Mouse (Mus musculus): Measurements from ENCODE around the gene Minpp1. TPM values are rescaled to one million over a fixed set of nuclear protein-coding genes. Genes with fewer than 3 reads are reported as not detected.

Minpp1 gene
- polyA plus RNA-seq, 1 experiment from 2014 or later = 68.9 TPM

DNA sequence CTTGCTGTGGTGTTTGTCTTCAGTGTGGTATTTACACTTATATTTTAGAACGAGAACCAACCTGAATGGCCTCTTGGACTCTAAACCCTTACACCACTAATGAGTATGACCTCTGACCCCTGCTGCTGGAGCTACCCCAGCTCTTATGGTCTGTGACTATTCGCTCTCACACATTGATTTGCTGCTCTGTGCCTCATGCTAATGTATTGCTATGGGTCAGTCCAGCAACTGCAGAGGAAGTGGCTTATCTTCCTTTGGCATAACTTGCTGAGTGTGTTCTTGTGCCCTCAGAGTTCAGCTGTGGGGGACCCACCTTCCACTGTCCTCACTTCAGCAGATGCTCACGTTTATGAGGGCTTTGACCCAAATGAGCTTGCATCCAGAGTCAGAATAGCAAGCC lies 24.7 kb downstream of the Minpp1 start:
- ATAC-seq (ENCODE audit: low FRiP score) (no peak), DNase-seq (ENCODE audit: low spot score, missing footprints) (no peak)
- Histone ChIP-seq H3K9ac (ENCODE audit: low read length) (no peak overlapping the region), H3K4me3 (ENCODE audit: low read depth, low read length) (no peak overlapping the region), H3K4me1 (ENCODE audit: control insufficient read depth, insufficient read depth, low read length) (no peaks in the 10 kb centered on the region), H3K4me2 (no peak overlapping the region), H3K36me3 (ENCODE audit: control insufficient read depth, insufficient read depth, low read length) (peaks cover 12% of the 10 kb centered on the region), H3K27ac (ENCODE audit: low read depth, low read length) (no peak overlapping the region), H3K9me3 (ENCODE audit: control insufficient read depth, low read length) (peaks cover 4% of the 10 kb centered on the region), H3K27me3 (ENCODE audit: control insufficient read depth, insufficient read depth, low read length) (no peaks in the 10 kb centered on the region)
- 87% methylated on average over 3 of the region's 3 CpGs for WGBS

DNA sequence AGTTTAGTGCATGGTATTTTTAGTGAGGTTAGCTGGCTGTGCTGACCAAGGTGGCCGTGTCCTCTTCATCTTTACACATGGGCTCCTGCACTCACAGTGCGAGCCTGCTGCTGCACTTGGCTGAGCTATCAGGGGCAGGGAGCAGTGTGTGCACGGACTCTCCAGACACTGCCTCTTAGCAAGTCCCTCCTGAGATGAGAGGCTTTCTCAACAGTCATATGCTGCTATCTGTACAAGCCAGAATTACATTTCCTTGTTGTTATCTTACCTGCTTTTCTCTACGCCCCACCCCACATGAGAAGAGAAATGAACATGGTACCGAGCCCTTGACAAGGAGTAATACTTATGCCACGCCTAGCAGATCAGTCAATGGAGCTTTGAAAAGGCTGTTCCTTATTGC lies 25.4 kb downstream of the Minpp1 start:
- Histone ChIP-seq H3K27me3 (ENCODE audit: control insufficient read depth, insufficient read depth, low read length) (no peaks in the 10 kb centered on the region), H3K27ac (ENCODE audit: low read depth, low read length) (no peak overlapping the region), H3K4me2 (no peak overlapping the region), H3K4me3 (ENCODE audit: low read depth, low read length) (no peak overlapping the region), H3K36me3 (ENCODE audit: control insufficient read depth, insufficient read depth, low read length) (peaks cover 12% of the 10 kb centered on the region), H3K9me3 (ENCODE audit: control insufficient read depth, low read length) (peaks cover 4% of the 10 kb centered on the region), H3K4me1 (ENCODE audit: control insufficient read depth, insufficient read depth, low read length) (no peaks in the 10 kb centered on the region), H3K9ac (ENCODE audit: low read length) (no peak overlapping the region)
- 93% methylated on average over 6 of the region's 6 CpGs for WGBS
- no peak for DNase-seq (ENCODE audit: low spot score, missing footprints)
- ATAC-seq (ENCODE audit: low FRiP score) = no peak

DNA sequence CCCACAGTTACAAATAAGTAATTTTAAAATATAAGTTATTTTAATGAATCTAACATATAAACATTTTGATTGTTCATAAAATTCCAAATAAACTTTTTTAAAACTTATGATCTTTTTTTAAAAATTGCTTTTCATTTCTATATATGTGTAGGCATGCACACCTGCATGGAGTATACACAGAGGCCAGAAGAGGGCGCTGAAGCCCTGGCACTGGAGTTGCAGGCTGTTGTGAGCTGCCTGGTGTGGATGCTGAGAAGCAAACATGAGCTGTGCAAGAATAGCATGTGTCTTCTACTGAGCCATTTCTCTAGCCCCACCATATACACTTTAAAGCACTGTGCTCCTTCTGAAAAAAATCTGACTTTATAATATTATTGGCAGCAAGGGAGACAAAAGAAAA lies 26.9 kb downstream of the Minpp1 start:
- Histone ChIP-seq H3K4me1 (ENCODE audit: control insufficient read depth, insufficient read depth, low read length) (no peaks in the 10 kb centered on the region), H3K4me3 (ENCODE audit: low read depth, low read length) (no peak overlapping the region), H3K4me2 (no peak overlapping the region), H3K9ac (ENCODE audit: low read length) (no peak overlapping the region), H3K36me3 (ENCODE audit: control insufficient read depth, insufficient read depth, low read length) (peaks cover 12% of the 10 kb centered on the region), H3K27me3 (ENCODE audit: control insufficient read depth, insufficient read depth, low read length) (no peaks in the 10 kb centered on the region), H3K9me3 (ENCODE audit: control insufficient read depth, low read length) (peaks cover 4% of the 10 kb centered on the region), H3K27ac (ENCODE audit: low read depth, low read length) (no peak overlapping the region)
- no peak for ATAC-seq (ENCODE audit: low FRiP score)
- 40% methylated on average over 1 of the region's 1 CpGs for WGBS
- peak; percentile 44 for DNase-seq (ENCODE audit: low spot score, missing footprints)

DNA sequence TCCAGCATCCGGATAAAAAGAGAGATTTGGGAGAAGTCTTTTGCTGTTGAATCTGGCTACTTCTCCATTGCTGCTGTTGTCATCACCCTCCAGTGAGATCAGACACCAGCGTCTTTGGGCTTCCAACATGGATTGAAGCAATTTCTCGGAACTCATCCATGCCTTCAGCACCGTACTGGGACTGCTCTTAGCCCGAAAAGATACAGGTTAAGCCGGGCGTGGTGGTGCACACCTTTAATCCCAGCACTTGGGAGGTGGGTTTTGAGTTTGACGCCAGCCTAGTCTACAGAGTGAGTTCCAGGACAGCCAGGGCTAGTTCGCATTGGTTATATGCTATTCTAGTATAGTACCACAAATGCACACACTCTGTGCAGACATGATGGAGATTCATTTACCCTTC lies 31.0 kb downstream of the Minpp1 start:
- peaks cover 4% of the 10 kb centered on the region for H3K9me3 ChIP-seq (ENCODE audit: control insufficient read depth, low read length)
- H3K27ac ChIP-seq (ENCODE audit: low read depth, low read length) = no peak overlapping the region
- no peak overlapping the region for H3K4me3 ChIP-seq (ENCODE audit: low read depth, low read length)
- H3K4me1 ChIP-seq (ENCODE audit: control insufficient read depth, insufficient read depth, low read length) = no peaks in the 10 kb centered on the region
- WGBS = 97% methylated on average over 9 of the region's 9 CpGs
- no peak overlapping the region for H3K9ac ChIP-seq (ENCODE audit: low read length)
- DNase-seq (ENCODE audit: low spot score, missing footprints) (no peak), ATAC-seq (ENCODE audit: low FRiP score) (no peak)
- H3K27me3 ChIP-seq (ENCODE audit: control insufficient read depth, insufficient read depth, low read length) = no peaks in the 10 kb centered on the region
- peaks cover 6% of the 10 kb centered on the region for H3K36me3 ChIP-seq (ENCODE audit: control insufficient read depth, insufficient read depth, low read length)
- no peak overlapping the region for H3K4me2 ChIP-seq

DNA sequence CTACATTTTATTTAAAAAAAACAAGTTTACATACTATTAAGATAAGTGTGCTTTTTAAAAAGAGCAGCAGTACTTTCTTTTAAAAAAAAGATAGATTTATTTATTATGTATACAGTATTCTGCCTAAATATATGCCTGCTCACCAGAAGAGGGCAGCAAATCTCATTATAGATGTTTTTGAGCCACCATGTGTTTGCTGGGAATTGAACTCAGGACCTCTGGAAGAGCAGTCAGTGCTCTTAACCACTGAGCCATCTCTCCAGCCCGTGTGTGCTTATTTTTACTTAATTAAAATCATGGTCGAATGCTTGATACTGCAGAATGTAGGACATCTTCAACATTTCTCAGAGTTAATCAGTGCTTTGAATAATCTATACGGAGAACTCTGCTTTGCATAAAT lies 35.9 kb downstream of the Minpp1 start:
- Histone ChIP-seq H3K4me2 (no peak overlapping the region), H3K9me3 (ENCODE audit: control insufficient read depth, low read length) (no peaks in the 10 kb centered on the region; the same call in 1 of the 2 replicates), H3K27ac (ENCODE audit: low read depth, low read length) (no peak overlapping the region), H3K9ac (ENCODE audit: low read length) (no peak overlapping the region), H3K4me3 (ENCODE audit: low read depth, low read length) (no peak overlapping the region), H3K36me3 (ENCODE audit: control insufficient read depth, insufficient read depth, low read length) (no peaks in the 10 kb centered on the region), H3K4me1 (ENCODE audit: control insufficient read depth, insufficient read depth, low read length) (no peaks in the 10 kb centered on the region), H3K27me3 (ENCODE audit: control insufficient read depth, insufficient read depth, low read length) (no peaks in the 10 kb centered on the region)
- ATAC-seq (ENCODE audit: low FRiP score) (no peak), DNase-seq (ENCODE audit: low spot score, missing footprints) (no peak)
- 82% methylated on average over 3 of the region's 3 CpGs for WGBS

DNA sequence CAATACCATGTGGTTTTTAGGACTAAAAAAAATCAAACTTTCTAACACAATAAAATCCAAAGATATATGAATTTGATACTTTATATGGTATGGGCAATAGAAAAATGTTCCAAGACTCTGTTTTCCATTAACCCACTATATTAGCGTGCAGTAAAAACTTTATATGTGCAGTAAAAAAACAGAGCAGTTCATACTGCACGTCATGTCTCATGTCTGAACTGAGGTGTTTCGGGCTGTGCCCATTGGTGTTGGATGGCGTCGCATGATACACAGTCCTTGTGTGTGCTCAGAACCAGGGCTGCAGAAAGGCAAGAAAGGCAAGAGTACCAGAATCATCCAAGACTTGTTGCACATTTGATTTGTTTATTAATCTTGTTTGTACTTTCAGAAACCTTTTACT lies 36.7 kb downstream of the Minpp1 start:
- whole genome bisulfite sequencing = 95% methylated on average over 5 of the region's 5 CpGs
- DNase-seq (ENCODE audit: low spot score, missing footprints) = no peak
- no peaks in the 10 kb centered on the region; the same call in 1 of the 2 replicates for H3K9me3 ChIP-seq (ENCODE audit: control insufficient read depth, low read length)

DNA sequence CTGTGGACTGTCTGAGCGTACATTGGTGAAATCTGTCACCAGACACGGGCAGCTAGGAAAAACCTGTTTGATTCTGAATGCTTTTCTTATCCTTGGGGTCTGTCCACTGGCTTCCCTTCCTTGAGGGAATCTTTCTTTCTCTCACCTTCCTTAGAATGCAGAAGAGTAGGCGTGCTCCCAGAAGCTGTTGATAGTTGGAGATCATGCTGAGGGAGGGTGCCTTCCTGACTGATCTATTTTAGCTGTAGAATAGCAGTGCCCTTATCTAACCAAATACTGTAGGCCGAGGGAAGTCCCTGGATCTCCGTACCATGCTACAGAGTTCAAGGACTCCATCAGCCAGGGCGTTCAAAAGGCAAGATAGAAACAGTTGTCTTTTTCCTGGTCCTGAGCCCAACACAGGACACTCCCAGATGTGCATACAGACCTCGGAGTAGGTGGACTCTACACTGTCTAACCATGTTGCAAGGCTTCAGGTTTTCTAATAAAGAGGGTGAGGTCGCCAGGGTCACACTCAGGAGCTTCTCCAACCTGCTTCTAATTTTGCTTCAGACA lies 37.3 kb downstream of the Minpp1 start:
- WGBS = 86% methylated on average over 8 of the region's 8 CpGs
- DNase-seq (ENCODE audit: low spot score, missing footprints) (no peak), ATAC-seq (ENCODE audit: low FRiP score) (no peak)
- Histone ChIP-seq H3K27me3 (ENCODE audit: control insufficient read depth, insufficient read depth, low read length) (no peaks in the 10 kb centered on the region), H3K4me2 (no peak overlapping the region), H3K4me3 (ENCODE audit: low read depth, low read length) (no peak overlapping the region), H3K9ac (ENCODE audit: low read length) (no peak overlapping the region), H3K36me3 (ENCODE audit: control insufficient read depth, insufficient read depth, low read length) (no peaks in the 10 kb centered on the region), H3K4me1 (ENCODE audit: control insufficient read depth, insufficient read depth, low read length) (no peaks in the 10 kb centered on the region), H3K9me3 (ENCODE audit: control insufficient read depth, low read length) (no peaks in the 10 kb centered on the region; the same call in 1 of the 2 replicates), H3K27ac (ENCODE audit: low read depth, low read length) (no peak overlapping the region)

More for the DNA sequence above, 36.7 kb downstream of the Minpp1 start:
- no peak for ATAC-seq (ENCODE audit: low FRiP score)
- Histone ChIP-seq H3K27ac (ENCODE audit: low read depth, low read length) (no peak overlapping the region), H3K36me3 (ENCODE audit: control insufficient read depth, insufficient read depth, low read length) (no peaks in the 10 kb centered on the region), H3K4me2 (no peak overlapping the region), H3K4me3 (ENCODE audit: low read depth, low read length) (no peak overlapping the region), H3K4me1 (ENCODE audit: control insufficient read depth, insufficient read depth, low read length) (no peaks in the 10 kb centered on the region), H3K27me3 (ENCODE audit: control insufficient read depth, insufficient read depth, low read length) (no peaks in the 10 kb centered on the region), H3K9ac (ENCODE audit: low read length) (no peak overlapping the region)

DNA sequence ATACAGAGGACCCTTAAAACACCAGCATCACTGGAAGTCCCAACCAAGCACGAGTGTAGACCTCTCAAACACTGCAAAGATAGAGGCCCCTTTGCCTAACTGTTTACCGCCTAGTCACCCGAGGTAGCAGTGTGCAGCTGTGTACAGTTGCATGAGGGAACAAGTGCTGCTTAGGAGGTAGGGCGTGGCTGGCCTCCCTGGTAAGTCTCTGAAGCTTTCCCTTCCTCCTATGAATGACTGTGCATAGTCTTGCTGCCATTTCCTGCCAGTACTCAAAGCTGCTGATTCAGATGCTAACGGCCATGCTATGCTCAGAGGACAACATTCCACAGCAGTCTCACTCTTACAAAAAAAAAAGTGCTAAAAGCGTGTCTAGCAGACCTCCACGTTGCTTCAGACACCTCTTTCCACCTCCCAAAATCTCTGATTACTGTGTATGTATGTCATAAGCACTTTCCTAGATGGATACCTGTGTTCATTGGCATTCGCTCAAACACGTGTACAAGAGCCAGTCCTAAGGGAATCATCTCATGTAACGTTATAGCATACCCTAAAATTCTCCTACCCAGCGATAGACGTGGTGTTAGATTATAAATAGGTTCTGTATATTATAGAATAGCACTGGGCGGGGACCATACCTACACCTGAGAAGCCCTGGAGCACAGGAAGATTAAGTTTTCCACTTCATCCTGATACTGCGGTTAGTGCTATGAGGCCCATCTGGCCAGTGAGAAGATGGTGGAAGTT lies 38.4 kb downstream of the Minpp1 start:
- ATAC-seq (ENCODE audit: low FRiP score) = no peak
- H3K27me3 ChIP-seq (ENCODE audit: control insufficient read depth, insufficient read depth, low read length) = no peaks in the 10 kb centered on the region
- DNase-seq (ENCODE audit: low spot score, missing footprints) = peak; percentile 44
- H3K4me2 ChIP-seq = no peak overlapping the region
- H3K4me3 ChIP-seq (ENCODE audit: low read depth, low read length) = no peak overlapping the region
- no peak overlapping the region for H3K9ac ChIP-seq (ENCODE audit: low read length)
- whole genome bisulfite sequencing = 85% methylated on average over 14 of the region's 14 CpGs
- no peak overlapping the region for H3K27ac ChIP-seq (ENCODE audit: low read depth, low read length)
- 0 out of 2 replicates have a peak, but pooled peaks cover 3% of the 10 kb centered on the region for H3K4me1 ChIP-seq (ENCODE audit: control insufficient read depth, insufficient read depth, low read length)
- no peaks in the 10 kb centered on the region; the same call in 1 of the 2 replicates for H3K9me3 ChIP-seq (ENCODE audit: control insufficient read depth, low read length)
- no peaks in the 10 kb centered on the region for H3K36me3 ChIP-seq (ENCODE audit: control insufficient read depth, insufficient read depth, low read length)

DNA sequence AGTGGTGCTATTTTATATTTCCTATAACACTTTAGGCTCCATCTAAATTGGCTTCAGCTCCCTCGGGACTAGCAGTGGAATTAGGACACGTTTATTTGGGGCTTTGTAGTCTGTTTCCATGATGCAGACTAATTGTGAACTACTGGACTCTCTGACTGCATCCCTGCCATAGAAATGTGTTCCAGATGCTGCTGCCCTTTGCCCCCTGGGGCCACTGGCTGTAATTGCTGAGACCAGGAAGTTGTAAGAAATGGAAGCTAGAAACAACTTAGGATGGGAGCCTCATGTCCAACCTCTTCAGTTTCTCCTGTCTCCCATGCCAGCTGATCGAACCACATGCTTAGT lies 38.9 kb downstream of the Minpp1 start:
- peaks cover 3% of the 10 kb centered on the region; the same call in 1 of the 2 replicates for H3K4me1 ChIP-seq (ENCODE audit: control insufficient read depth, insufficient read depth, low read length)
- H3K27ac ChIP-seq (ENCODE audit: low read depth, low read length) = no peak overlapping the region
- H3K4me2 ChIP-seq = no peak overlapping the region
- WGBS = 80% methylated on average over 3 of the region's 3 CpGs
- no peaks in the 10 kb centered on the region for H3K27me3 ChIP-seq (ENCODE audit: control insufficient read depth, insufficient read depth, low read length)
- ATAC-seq (ENCODE audit: low FRiP score) (no peak), DNase-seq (ENCODE audit: low spot score, missing footprints) (peak; percentile 23)
- H3K36me3 ChIP-seq (ENCODE audit: control insufficient read depth, insufficient read depth, low read length) = no peaks in the 10 kb centered on the region
- H3K9ac ChIP-seq (ENCODE audit: low read length) = no peak overlapping the region
- no peak overlapping the region for H3K4me3 ChIP-seq (ENCODE audit: low read depth, low read length)
- H3K9me3 ChIP-seq (ENCODE audit: control insufficient read depth, low read length) = no peaks in the 10 kb centered on the region; the same call in 1 of the 2 replicates

Data from midbrain, embryonic 11.5 days (tissue).